Mouse (Mus musculus) limb, embryonic 14.5 days (tissue): ENCODE measurements around the gene Kcnk1. TPM values are rescaled to one million over a fixed set of nuclear protein-coding genes. Genes with fewer than 3 reads are reported as not detected.
A peak's percentile ranks its signal among the peaks of the same experiment; 100 is the strongest.

Experiments used
- ATAC-seq: fragments of 200-750 bp; cut with Nextera tagmentation; 2 replicates; pipeline ENCODE4 v1.8.0; 2017; ENCODE audit warnings: low read depth, moderate number of reproducible peaks, moderate TSS enrichment; ENCODE audit not compliant: low FRiP score
- DNase-seq: peaks from one replicate; pipeline ENCODE4 v3.0.0-alpha.2; 2015; ENCODE audit warnings: low spot score
- H3K27ac ChIP-seq: fragments of 300-500 bp; sonication (generic); replicated peaks from 2 replicates; pipeline ENCODE4 v1.5.1; 2014; ENCODE audit warnings: low read depth, mild to moderate bottlenecking, low read length, moderate library complexity, mixed read lengths
- H3K27me3 ChIP-seq: fragments of 300-500 bp; sonication (generic); 2 replicates; pipeline ENCODE4 v1.6.1; 2014; ENCODE audit warnings: low read length, mixed read lengths; ENCODE audit not compliant: control insufficient read depth, insufficient read depth
- H3K36me3 ChIP-seq: fragments of 300-500 bp; sonication (generic); 2 replicates; pipeline ENCODE4 v1.6.1; 2014; ENCODE audit warnings: mild to moderate bottlenecking, low read length, moderate library complexity, mixed read lengths; ENCODE audit not compliant: control insufficient read depth, insufficient read depth
- H3K4me1 ChIP-seq: fragments of 300-500 bp; sonication (generic); 2 replicates; pipeline ENCODE4 v1.6.1; 2014; ENCODE audit warnings: antibody characterized with exemption, low read length, mixed read lengths; ENCODE audit not compliant: control insufficient read depth, insufficient read depth
- H3K4me2 ChIP-seq: fragments of 300-500 bp; sonication (generic); replicated peaks from 2 replicates; pipeline ENCODE4 v1.6.1; 2014; ENCODE audit warnings: low read depth, mild to moderate bottlenecking, low read length, moderate library complexity; ENCODE audit not compliant: severe bottlenecking
- H3K4me3 ChIP-seq: fragments of 300-500 bp; sonication (generic); replicated peaks from 2 replicates; pipeline ENCODE4 v1.5.1; 2014; ENCODE audit warnings: low read length
- H3K9ac ChIP-seq: fragments of 300-500 bp; sonication (generic); 2 replicates; pipeline ENCODE4 v1.6.1; 2014; ENCODE audit warnings: mild to moderate bottlenecking, low read depth, low read length, moderate library complexity; ENCODE audit not compliant: severe bottlenecking
- H3K9me3 ChIP-seq: fragments of 300-500 bp; sonication (generic); 2 replicates; pipeline ENCODE4 v1.6.1; 2016; ENCODE audit warnings: low read length; ENCODE audit not compliant: control insufficient read depth
- POLR2A ChIP-seq: fragments of 200-500 bp; IDR thresholded peaks from 2 replicates; pipeline ENCODE4 v1.8.0; 2012; ENCODE audit warnings: inconsistent platforms, mild to moderate bottlenecking, moderate library complexity, borderline replicate concordance; ENCODE audit not compliant: insufficient read depth, insufficient read length; ENCODE audit errors: extremely low read depth
- WGBS: fragments of 180-500 bp; shearing (Covaris S2); extraction: QIAGEN DNeasy Blood & Tissue Kit; methylation state at CpG from one replicate; pipeline ENCODE4 v1.1.7; 2014; 5-methylcytosine and 5-hydroxymethylcytosine counted together
- polyA plus RNA-seq, 2 experiments: library from polyadenylated mRNA; depleted of rRNA in 1 of 2; stranded (reverse) in 1 of 2; unstranded in 1 of 2; fragments of >200 nt; fragmentation: Nextera tagmentation in 1 of 2; extraction: Ambion mirVana in 1 of 2; gene quantifications; 2 replicates each; pipeline versions ENCODE4 v1.2.1 to v1.2.3; 2012 to 2014

The Kcnk1 gene
- polyA plus RNA-seq, 2 experiments: 16.1 to 27.3 TPM

DNA sequence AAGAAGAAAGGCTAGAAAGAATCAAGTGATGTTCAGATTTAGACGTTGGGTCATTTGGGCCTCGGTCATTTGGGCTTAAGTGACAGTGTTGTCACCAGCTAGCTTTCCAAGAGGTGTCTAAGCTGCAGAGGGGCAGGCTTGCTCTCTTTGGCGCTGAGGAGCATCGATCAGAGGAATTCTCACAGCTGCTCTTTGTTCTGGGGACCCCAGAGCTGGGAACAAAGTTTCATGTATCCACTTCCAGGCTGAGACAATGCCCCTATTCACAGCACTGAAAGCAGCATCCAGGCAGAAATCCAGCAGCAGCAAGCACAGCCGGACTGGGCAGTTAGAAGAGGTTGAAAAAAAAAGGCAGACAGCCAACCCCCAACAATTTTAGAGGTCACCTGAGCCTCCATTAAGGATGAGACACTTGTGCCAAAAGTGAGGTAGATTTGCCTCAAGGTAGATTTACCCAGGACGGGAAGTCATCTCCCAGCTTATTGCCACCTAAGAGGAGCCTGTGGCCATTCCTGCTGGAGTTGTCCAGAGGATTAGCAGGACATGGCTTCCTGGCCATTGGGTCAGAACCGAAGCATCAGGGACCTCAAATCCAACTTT is 78.3 kb downstream of the Kcnk1 start:
- no peak for TF ChIP-seq POLR2A
- H3K27ac ChIP-seq: peak overlapping the region; percentile 11
- no peak overlapping the region for H3K4me2 ChIP-seq
- DNase-seq (peak; percentile 63), ATAC-seq (0 out of 2 replicates have a peak, but pooled peaks have one; percentile 37)
- 44% methylated on average over 7 of the region's 7 CpGs for WGBS
- no peak overlapping the region for H3K4me3 ChIP-seq
- peaks cover 12% of the 10 kb centered on the region for H3K4me1 ChIP-seq
- no peaks in the 10 kb centered on the region for H3K9me3 ChIP-seq
- H3K36me3 ChIP-seq: no peaks in the 10 kb centered on the region
- no peak overlapping the region for H3K9ac ChIP-seq
- H3K27me3 ChIP-seq: no peaks in the 10 kb centered on the region

DNA sequence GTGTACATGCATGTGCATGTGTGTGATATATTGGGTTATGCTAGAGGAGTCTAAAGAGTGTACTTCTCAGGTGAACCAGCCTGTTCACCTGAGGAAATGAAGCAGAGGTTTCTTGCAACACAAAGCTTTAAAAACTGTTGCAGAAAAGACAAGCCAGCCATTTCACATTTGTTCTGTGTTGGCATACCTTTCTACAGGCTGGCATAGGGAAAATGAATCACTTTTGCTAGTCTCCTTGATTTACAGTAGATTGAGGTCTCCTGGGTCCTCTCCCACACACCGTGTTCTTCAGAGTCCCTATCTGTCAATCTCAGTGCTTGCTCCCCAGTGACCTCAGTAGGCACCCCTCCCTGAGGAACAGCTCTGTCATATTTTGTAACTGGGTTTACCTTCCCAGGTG is 79.1 kb downstream of the Kcnk1 start:
- peaks cover 12% of the 10 kb centered on the region for H3K4me1 ChIP-seq
- H3K27me3 ChIP-seq: no peaks in the 10 kb centered on the region
- ATAC-seq (no peak), DNase-seq (no peak)
- no peak for TF ChIP-seq POLR2A
- no peak overlapping the region for H3K27ac ChIP-seq
- H3K9me3 ChIP-seq: no peaks in the 10 kb centered on the region
- H3K4me2 ChIP-seq: no peak overlapping the region
- H3K9ac ChIP-seq: no peak overlapping the region
- 67% methylated on average over 1 of the region's 1 CpGs for WGBS
- H3K36me3 ChIP-seq: no peaks in the 10 kb centered on the region
- H3K4me3 ChIP-seq: no peak overlapping the region

- peaks cover 12% of the 10 kb centered on the region for H3K4me1 ChIP-seq
- H3K9ac ChIP-seq: no peak overlapping the region
- H3K4me3 ChIP-seq: no peak overlapping the region
- no peak for TF ChIP-seq POLR2A
- 15% methylated on average over 10 of the region's 10 CpGs for WGBS
- no peaks in the 10 kb centered on the region for H3K27me3 ChIP-seq
- H3K36me3 ChIP-seq: no peaks in the 10 kb centered on the region
- no peaks in the 10 kb centered on the region for H3K9me3 ChIP-seq
- ATAC-seq (no peak), DNase-seq (peak; percentile 32)
- H3K4me2 ChIP-seq: no peak overlapping the region
- H3K27ac ChIP-seq: no peak overlapping the region
Measured at GRCm38 (mm10) chr8:126075400-126075799, 80.4 kb downstream of the Kcnk1 start.

Other genes starting within 250 kb of the Kcnk1 start
- gene Pcnx2, start 96.9 kb upstream of the Kcnk1 start, polyA plus RNA-seq (2012; rRNA removed): 0.33 and 0.42 TPM in 2 replicates
- gene Pcnx2, start 96.9 kb upstream of the Kcnk1 start, polyA plus RNA-seq (2014; fragmentation: Nextera tagmentation; extraction: Ambion mirVana): 0.15 and 0.39 TPM in 2 replicates
- gene Map3k21, start 84.7 kb upstream of the Kcnk1 start, polyA plus RNA-seq (2012; rRNA removed): 0.47 TPM in 2 replicates
- 0.04 and 0.18 TPM in 2 replicates for gene Map3k21, start 84.7 kb upstream of the Kcnk1 start, polyA plus RNA-seq (2014; fragmentation: Nextera tagmentation; extraction: Ambion mirVana)